Mouse (Mus musculus) cerebellum, adult 9-11 months (tissue): ENCODE measurements around the gene Rabl3.

ENCODE experiments used
- DNase-seq: peaks from one replicate; pipeline ENCODE4 v3.0.0; 2022

Gene Rabl3

DNA sequence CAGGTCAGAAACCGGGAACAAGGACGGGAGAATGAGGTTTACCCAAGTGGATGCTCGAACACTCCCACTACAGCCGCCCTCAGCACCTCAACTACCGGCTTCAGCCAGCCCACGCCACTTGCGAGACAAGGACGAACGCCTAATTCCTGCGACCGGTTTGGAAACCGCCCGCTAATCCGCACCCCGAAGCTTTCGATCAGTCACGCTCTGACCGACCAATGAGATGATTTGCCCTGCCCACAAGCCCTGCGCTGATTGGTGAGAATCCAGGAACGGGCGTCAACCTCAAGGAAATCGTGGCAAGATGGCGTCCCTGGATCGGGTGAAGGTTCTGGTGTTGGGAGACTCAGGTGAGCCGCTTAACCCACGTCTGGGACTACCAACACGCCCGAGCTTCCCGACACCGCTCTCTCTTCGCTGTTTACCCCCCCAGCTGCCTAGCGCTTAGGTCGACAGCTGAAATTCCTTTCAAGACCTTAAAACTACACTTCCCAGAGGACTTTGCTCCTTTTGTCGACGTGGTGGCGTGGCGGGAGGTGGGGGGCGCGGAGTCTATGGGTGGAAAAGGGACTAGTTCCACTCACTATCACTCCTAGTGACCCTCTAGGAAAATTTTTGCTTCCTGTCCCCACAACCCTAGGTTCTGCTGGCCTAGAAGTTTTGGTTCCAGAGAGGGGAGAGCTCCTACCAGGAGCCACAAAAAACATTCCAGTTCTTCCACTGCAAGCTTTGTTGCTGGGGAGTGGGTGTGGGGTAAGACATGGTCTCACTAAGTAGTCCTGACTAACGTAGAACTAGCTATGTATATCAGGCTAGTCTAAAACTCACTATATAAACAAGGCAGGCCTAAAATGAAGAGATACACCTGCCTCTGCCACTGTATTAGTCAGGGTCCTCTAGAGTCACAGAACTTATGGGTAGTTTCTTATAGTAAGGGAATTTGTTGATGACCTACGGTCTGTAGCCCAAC is at the start of gene Rabl3, which contains the start of gene Gtf2e1:
TSS of gene Rabl3 (plus strand) at position 275 of the 970 bp plus-strand sequence.
TSS of gene Gtf2e1 (minus strand) at position 179 of the 970 bp plus-strand sequence.
- DNase-seq, result peak; percentile 99

DNA sequence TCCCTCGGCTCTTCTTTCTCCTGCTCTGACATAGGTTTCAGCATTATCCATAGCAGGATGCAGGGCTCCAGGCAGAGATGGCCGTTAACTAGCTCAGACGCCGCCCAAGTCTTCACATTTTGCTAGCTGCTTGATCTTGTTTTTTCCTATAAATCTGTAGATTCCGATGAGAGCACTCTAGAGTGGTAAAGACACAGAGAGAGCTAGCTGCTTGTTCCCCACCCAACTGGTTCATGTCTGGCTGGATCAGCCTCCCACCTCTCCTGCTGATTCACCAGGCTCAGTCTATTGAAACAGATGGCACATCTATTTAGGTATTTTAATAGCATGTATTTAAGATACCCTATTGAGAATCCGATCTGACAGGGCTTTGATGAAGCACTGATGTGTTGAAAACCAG is 44.7 kb upstream of the Rabl3 start:
- peak; percentile 45 for DNase-seq

DNA sequence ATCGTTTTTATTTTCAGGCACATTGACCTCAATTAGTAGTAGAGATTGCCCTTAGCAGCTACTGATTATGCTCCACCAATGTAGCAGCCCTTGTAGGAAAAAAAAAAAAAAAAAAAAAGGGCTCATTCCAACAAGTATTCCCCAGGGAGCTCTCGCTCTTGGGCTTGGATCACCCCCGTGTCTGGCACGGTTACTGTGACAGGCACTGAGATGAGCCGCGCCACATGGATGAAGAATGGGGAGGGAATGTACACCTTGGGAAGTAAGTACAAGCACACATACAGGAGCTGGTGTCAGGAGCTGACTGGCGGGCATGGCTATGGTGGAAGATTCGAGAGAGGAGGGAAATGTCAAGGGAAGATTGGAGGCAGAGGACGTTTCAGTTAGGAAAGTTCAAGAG is 41.1 kb upstream of the Rabl3 start:
- no peak for DNase-seq

DNA sequence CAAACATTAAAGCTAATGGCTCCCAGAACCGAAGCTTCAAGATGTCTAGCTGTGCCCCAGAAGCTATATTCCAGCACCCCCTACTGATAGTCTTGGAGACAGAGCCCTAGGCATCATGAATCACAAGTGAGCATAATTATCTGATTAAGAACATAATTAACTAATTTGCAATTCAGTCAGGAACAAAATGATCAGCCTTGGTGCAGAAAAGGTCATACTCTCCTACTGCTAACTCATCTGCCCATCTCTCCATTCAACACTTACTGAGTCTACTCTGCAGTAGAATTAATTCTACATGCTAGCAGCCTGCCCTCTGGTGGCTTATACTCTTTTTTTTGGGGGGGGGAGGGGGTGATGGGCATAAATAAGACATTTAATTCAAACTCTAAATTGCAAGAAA is 35.2 kb upstream of the Rabl3 start:
- no peak for DNase-seq

GRCm38 (mm10) chr16:37506751-37507150 is 32.9 kb upstream of the Rabl3 start:
- no peak for DNase-seq

DNA sequence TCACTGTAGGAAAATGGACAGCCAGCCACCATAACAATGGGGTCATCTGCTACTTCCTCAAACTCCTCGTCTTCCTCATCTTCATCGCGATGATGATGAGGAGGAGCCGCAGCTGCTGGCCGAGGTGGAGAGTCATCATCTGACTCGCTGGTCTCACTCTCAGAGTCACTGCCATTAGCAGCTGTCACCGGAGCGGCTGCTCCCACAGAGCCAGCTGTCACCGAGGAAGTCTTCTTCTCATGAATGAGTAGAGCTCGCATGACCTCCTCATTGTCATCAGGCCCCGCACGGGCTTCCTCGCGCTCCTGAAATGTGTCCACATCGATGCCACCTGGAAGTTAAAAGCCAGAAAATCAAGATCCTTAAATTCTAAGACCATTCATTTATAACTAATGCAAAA is 28.2 kb upstream of the Rabl3 start:
- DNase-seq, result no peak

GRCm38 (mm10) chr16:37514644-37515043 is 25.0 kb upstream of the Rabl3 start:
- DNase-seq, result no peak

- no peak for DNase-seq
Observed at GRCm38 (mm10) chr16:37516376-37516993, 23.2 kb upstream of the Rabl3 start.

GRCm38 (mm10) chr16:37517596-37518211 is 22.0 kb upstream of the Rabl3 start:
- DNase-seq, result no peak

GRCm38 (mm10) chr16:37518662-37519061 is 21.0 kb upstream of the Rabl3 start:
- DNase-seq, result no peak

- DNase-seq, result no peak
Observed at GRCm38 (mm10) chr16:37519721-37520120, 20.0 kb upstream of the Rabl3 start.

GRCm38 (mm10) chr16:37520190-37521040 is 19.3 kb upstream of the Rabl3 start:
- DNase-seq, result no peak

GRCm38 (mm10) chr16:37522100-37522697 is 17.5 kb upstream of the Rabl3 start:
- no peak for DNase-seq

GRCm38 (mm10) chr16:37525121-37525520 is 14.6 kb upstream of the Rabl3 start:
- DNase-seq, result no peak

DNA sequence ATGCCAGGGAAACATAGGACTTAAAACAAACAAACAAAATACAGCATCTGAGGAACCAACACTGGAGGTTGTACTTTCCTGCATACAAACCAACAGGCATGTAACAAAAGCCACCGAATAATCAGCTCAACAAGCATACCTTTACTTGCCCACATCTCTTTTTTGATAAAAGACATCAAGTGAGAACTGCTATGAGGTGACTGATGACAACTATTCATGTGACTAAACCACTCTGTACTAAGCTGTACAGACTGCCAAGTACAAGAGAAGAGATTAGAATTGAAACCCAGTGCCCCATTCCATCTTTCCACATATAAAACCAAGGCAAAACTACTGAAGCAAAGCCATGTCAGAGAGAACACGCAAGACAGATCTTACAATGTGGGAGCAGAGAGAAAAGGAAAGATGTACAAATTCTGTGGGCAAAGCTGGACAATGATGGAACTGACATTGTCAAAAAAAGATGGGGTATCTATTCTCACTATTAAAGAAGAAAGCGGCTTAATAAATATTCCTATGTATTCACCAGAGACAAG is 12.9 kb upstream of the Rabl3 start:
- DNase-seq, result no peak

- no peak for DNase-seq
Observed at GRCm38 (mm10) chr16:37530170-37530569, 9.5 kb upstream of the Rabl3 start.

GRCm38 (mm10) chr16:37532046-37532445 is 7.6 kb upstream of the Rabl3 start:
- no peak for DNase-seq

- DNase-seq, result no peak
Observed at GRCm38 (mm10) chr16:37533369-37534068, 6.2 kb upstream of the Rabl3 start.

DNA sequence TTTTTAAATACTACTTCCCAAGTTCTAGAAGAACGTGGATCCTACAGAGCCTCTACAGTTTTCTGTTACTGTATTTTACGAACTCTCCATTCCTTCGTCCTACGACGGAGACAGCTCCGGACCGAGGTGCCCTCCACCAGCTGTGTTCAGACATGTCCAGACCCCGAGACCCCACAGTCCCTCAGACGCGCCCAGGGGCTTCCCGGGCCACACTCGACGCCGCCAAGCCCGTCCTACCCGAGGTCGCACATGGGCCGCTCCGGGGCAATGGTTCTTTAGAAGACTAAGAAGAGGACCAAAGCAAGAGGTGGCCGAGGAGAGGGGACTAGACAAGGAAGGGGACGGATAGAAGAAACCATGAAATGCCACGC is 460 bp upstream of the Rabl3 start:
- no peak for DNase-seq

- DNase-seq, result peak; percentile 39
Observed at GRCm38 (mm10) chr16:37540776-37541175, 1.1 kb downstream of the Rabl3 start.

- no peak for DNase-seq
Observed at GRCm38 (mm10) chr16:37546312-37546711, 6.6 kb downstream of the Rabl3 start.
